Mouse (Mus musculus): ENCODE measurements around the gene Gm9833.
"Not testable (repeated sequence)": the region's sequence is repeated elsewhere in the genome, so short reads cannot be mapped to it uniquely, and the experiment has no call there.

Gm9833 gene

GRCm38 (mm10) chr3:10087994-10088393 lies at the start of gene Gm9833:
Gene Gm9833 (plus strand): TSS chr3:10088110.
- in situ Hi-C loops (cut with MboI, MseI), result not testable (repeated sequence)

GRCm38 (mm10) chr3:10070070-10070469 lies 17.8 kb upstream of the Gm9833 start:
- in situ Hi-C loops (cut with MboI, MseI), result no loop called here

- in situ Hi-C loops (cut with MboI, MseI), result loop anchor here (5.0 kb wide), 1 partner anchor 61 kb away; no protein-coding TSS in a partner anchor
Observed at GRCm38 (mm10) chr3:10075826-10076225, 12.1 kb upstream of the Gm9833 start.

- in situ Hi-C loops (cut with MboI, MseI), result loop anchor here (5.0 kb wide), 1 partner anchor 60 kb away; no protein-coding TSS in a partner anchor
Observed at GRCm38 (mm10) chr3:10077096-10077841, 10.6 kb upstream of the Gm9833 start.

GRCm38 (mm10) chr3:10078113-10078512 lies 9.8 kb upstream of the Gm9833 start:
- in situ Hi-C loops (cut with MboI, MseI), result loop anchor here (5.0 kb wide), 1 partner anchor 59 kb away; no protein-coding TSS in a partner anchor

GRCm38 (mm10) chr3:10081336-10081735 lies 6.6 kb upstream of the Gm9833 start:
- in situ Hi-C loops (cut with MboI, MseI), result no loop called here

- in situ Hi-C loops (cut with MboI, MseI), result no loop called here
Observed at GRCm38 (mm10) chr3:10081911-10082541, 5.9 kb upstream of the Gm9833 start.

- in situ Hi-C loops (cut with MboI, MseI), result no loop called here
Observed at GRCm38 (mm10) chr3:10082545-10083062, 5.3 kb upstream of the Gm9833 start.

GRCm38 (mm10) chr3:10084102-10084501 lies 3.8 kb upstream of the Gm9833 start:
- in situ Hi-C loops (cut with MboI, MseI), result no loop called here

GRCm38 (mm10) chr3:10085396-10086119 lies 2.4 kb upstream of the Gm9833 start:
- in situ Hi-C loops (cut with MboI, MseI), result no loop called here

- in situ Hi-C loops (cut with MboI, MseI), result no loop called here
Observed at GRCm38 (mm10) chr3:10087511-10087910, 399 bp upstream of the Gm9833 start.

- in situ Hi-C loops (cut with MboI, MseI), result no loop called here
Observed at GRCm38 (mm10) chr3:10091616-10092140, 3.8 kb downstream of the Gm9833 start.

GRCm38 (mm10) chr3:10092499-10092898 lies 4.6 kb downstream of the Gm9833 start:
- in situ Hi-C loops (cut with MboI, MseI), result no loop called here

GRCm38 (mm10) chr3:10092914-10093313 lies 5.0 kb downstream of the Gm9833 start:
- in situ Hi-C loops (cut with MboI, MseI), result no loop called here

- in situ Hi-C loops (cut with MboI, MseI), result no loop called here
Observed at GRCm38 (mm10) chr3:10095076-10095622, 7.2 kb downstream of the Gm9833 start.

GRCm38 (mm10) chr3:10099756-10100155 lies 11.8 kb downstream of the Gm9833 start:
- in situ Hi-C loops (cut with MboI, MseI), result no loop called here

GRCm38 (mm10) chr3:10111570-10111969 lies 23.7 kb downstream of the Gm9833 start:
- in situ Hi-C loops (cut with MboI, MseI), result no loop called here

GRCm38 (mm10) chr3:10112196-10112595 lies 24.3 kb downstream of the Gm9833 start:
- in situ Hi-C loops (cut with MboI, MseI), result no loop called here

GRCm38 (mm10) chr3:10112660-10113059 lies 24.8 kb downstream of the Gm9833 start:
- in situ Hi-C loops (cut with MboI, MseI), result no loop called here

GRCm38 (mm10) chr3:10116531-10116930 lies 28.6 kb downstream of the Gm9833 start:
- in situ Hi-C loops (cut with MboI, MseI), result no loop called here

- in situ Hi-C loops (cut with MboI, MseI), result no loop called here
Observed at GRCm38 (mm10) chr3:10121232-10121631, 33.3 kb downstream of the Gm9833 start.

Measured in T-helper 1 cell (primary cell).